ENCODE assay signal across 9 mouse cellular contexts in genomic region chr5:131584260-131585135, GRCm38 (mm10).
DNase-seq lines count a peak whose midpoint lies in the region; ATAC-seq lines count a peak whose summit lies in the region.
"Had no signal": no experiment of that assay in that cellular context is flagged by ENCODE, and none has a peak within 500 bp of the region (broad histone marks: within the 10 kb centered on the region; RNA-seq: fewer than 3 reads in every experiment).

No protein-coding gene starts in this region.

- no peak for ATAC-seq in heart, embryonic 12.5 days (ENCODE audit: insufficient number of reproducible peaks, low FRiP score)
- ATAC-seq in hindbrain, embryonic 12.5 days (ENCODE audit: low FRiP score), result 0 out of 2 replicates have a peak, but pooled peaks have one; percentile 19
- ATAC-seq in activated CD4-positive, CD25-positive, alpha-beta regulatory T cell, adult 4 months, result no peak
- no peak for ATAC-seq in erythroid progenitor cell, adult 5-6 weeks (replicated peaks; ENCODE audit: low FRiP score, poor library complexity, severe bottlenecking)

- peaks cover 8% of the 10 kb centered on the region; the same call in 1 of the 2 replicates for H3K27me3 ChIP-seq in heart, embryonic 12.5 days (replicated peaks)
- H3K27me3 ChIP-seq in hindbrain, embryonic 12.5 days, result peaks cover 9% of the 10 kb centered on the region
- H3K27me3 ChIP-seq in limb, embryonic 10.5 days (ENCODE audit: low read depth, poor library complexity, severe bottlenecking), result peaks cover 50% of the 10 kb centered on the region

- no peak overlapping the region for H3K9ac ChIP-seq in heart, embryonic 12.5 days
- H3K9ac ChIP-seq in hindbrain, embryonic 12.5 days, result no peak overlapping the region
- H3K9ac ChIP-seq: limb, embryonic 15.5 days had no signal

- WGBS in heart, embryonic 12.5 days, result 33% methylated on average over 12 of the region's 12 CpGs
- WGBS in hindbrain, embryonic 12.5 days, result 14% methylated on average over 12 of the region's 12 CpGs
- WGBS in limb, embryonic 10.5 days, result 12% methylated on average over 12 of the region's 12 CpGs

- H3K4me2 ChIP-seq in heart, embryonic 12.5 days, result no peak overlapping the region
- H3K4me2 ChIP-seq in hindbrain, embryonic 12.5 days (replicated peaks), result 0 out of 2 replicates have a peak overlapping the region, but pooled peaks have one; percentile 1

- no peaks in the 10 kb centered on the region for H3K9me3 ChIP-seq in heart, embryonic 12.5 days (replicated peaks)
- H3K9me3 ChIP-seq in hindbrain, embryonic 12.5 days (replicated peaks), result no peaks in the 10 kb centered on the region
- no peaks in the 10 kb centered on the region for H3K9me3 ChIP-seq in limb, embryonic 10.5 days (replicated peaks)
- H3K9me3 ChIP-seq: limb, embryonic 15.5 days had no signal

- DNase-seq in heart, adult 8-10 months (ENCODE audit: low spot score), result peak; percentile 45
- DNase-seq in limb, embryonic 10.5 days (ENCODE audit: low spot score), result peak; percentile 47
- DNase-seq in retina, postnatal 1 day, result peak; percentile 45
- no peak for DNase-seq in right cerebral cortex, postnatal 36 days (ENCODE audit: low spot score in 2 of 2)

- H3K4me3 ChIP-seq in heart, embryonic 12.5 days, result no peak overlapping the region
- no peak overlapping the region for H3K4me3 ChIP-seq in hindbrain, embryonic 12.5 days
- H3K4me3 ChIP-seq in limb, embryonic 10.5 days, result no peak overlapping the region
- H3K4me3 ChIP-seq: limb, embryonic 15.5 days had no signal

- H3K27ac ChIP-seq in heart, embryonic 12.5 days (ENCODE audit: poor library complexity, severe bottlenecking), result no peak overlapping the region
- peak overlapping the region; percentile 82 for H3K27ac ChIP-seq in hindbrain, embryonic 12.5 days
- peak overlapping the region; percentile 63 for H3K27ac ChIP-seq in limb, embryonic 10.5 days
- H3K27ac ChIP-seq: limb, embryonic 15.5 days had no signal

- H3K4me1 ChIP-seq in heart, embryonic 12.5 days (replicated peaks), result peaks cover 25% of the 10 kb centered on the region
- peaks cover 55% of the 10 kb centered on the region for H3K4me1 ChIP-seq in hindbrain, embryonic 12.5 days
- peaks cover 76% of the 10 kb centered on the region for H3K4me1 ChIP-seq in limb, embryonic 10.5 days

- H3K36me3 ChIP-seq in heart, embryonic 12.5 days, result no peaks in the 10 kb centered on the region
- no peaks in the 10 kb centered on the region for H3K36me3 ChIP-seq in hindbrain, embryonic 12.5 days
- no peaks in the 10 kb centered on the region for H3K36me3 ChIP-seq in limb, embryonic 10.5 days
- H3K36me3 ChIP-seq: limb, embryonic 15.5 days had no signal

Comparison
In these comparisons a context has a peak if more than half of its experiments do, and no peak if none do; other contexts are left out.
1. DNase-seq: peak in heart, adult 8-10 months (single experiment), limb, embryonic 10.5 days (single experiment) and retina, postnatal 1 day (single experiment); none in right cerebral cortex, postnatal 36 days (0 of 2).